Mouse (Mus musculus) liver, postnatal 0 days (tissue): ENCODE results near the gene Olfr685.

Source experiments
- CTCF ChIP-seq: sonication (generic); IDR thresholded peaks from 2 replicates; pipeline ENCODE4 v1.5.1; 2016; ENCODE audit warnings: antibody characterized with exemption, low read depth
- EP300 ChIP-seq: IDR thresholded peaks from 2 replicates; pipeline ENCODE4 v1.6.1; 2016; ENCODE audit warnings: antibody characterized with exemption, low read depth, mild to moderate bottlenecking

GRCm38 (mm10) chr7:105207385-105207784 lies 21.6 kb upstream of the Olfr685 start, which contains the start of gene Olfr686:
- TF ChIP-seq CTCF: no peak
- TF ChIP-seq EP300: no peak
